Mouse (Mus musculus) MEL (cell line): ENCODE measurements around the gene Zfp457. TPM values are rescaled to one million over a fixed set of nuclear protein-coding genes. Genes with fewer than 3 reads are reported as not detected.

Source experiments
- DNase-seq: peaks from one replicate; pipeline ENCODE4 v3.0.0; 2011; ENCODE audit warnings: low read depth, low spot score
- H3K27ac ChIP-seq: 2 replicates; pipeline ENCODE4 v1.5.1; 2012; ENCODE audit warnings: low read depth, mild to moderate bottlenecking, control low read depth, low read length, moderate library complexity; ENCODE audit not compliant: control insufficient read depth
- H3K27me3 ChIP-seq, 2 experiments: fragments of 150-350 bp in 1 of 2; sonication (generic) in 1 of 2; 2 replicates each; pipeline ENCODE4 v1.6.1; 2012; ENCODE audit warnings: low read length in 2 of 2, mild to moderate bottlenecking in 2 of 2, improper control_type of control experiment in 1 of 2, moderate library complexity in 1 of 2; ENCODE audit not compliant: insufficient read depth in 2 of 2, control insufficient read depth in 1 of 2
- H3K36me3 ChIP-seq, 2 experiments: 2 replicates each; pipeline ENCODE4 v1.6.1; 2012 to 2014; ENCODE audit warnings: low read length in 2 of 2, improper control_type of control experiment in 1 of 2, inconsistent platforms in 1 of 2, mild to moderate bottlenecking in 1 of 2; ENCODE audit not compliant: insufficient read depth in 2 of 2, control insufficient read depth in 1 of 2
- H3K4me1 ChIP-seq, 2 experiments: fragments of 150-350 bp in 1 of 2; sonication (generic) in 1 of 2; 2 replicates each; pipeline ENCODE4 v1.6.1; 2012; ENCODE audit warnings: low read length in 2 of 2, improper control_type of control experiment in 1 of 2, mild to moderate bottlenecking in 1 of 2; ENCODE audit not compliant: insufficient read depth in 2 of 2, control insufficient read depth in 1 of 2
- H3K4me3 ChIP-seq, 2 experiments: fragments of 150-350 bp in 1 of 2; sonication (generic) in 1 of 2; 2 replicates each; pipeline ENCODE4 v1.5.1; 2012; ENCODE audit warnings: low read depth in 2 of 2, low read length in 2 of 2, mild to moderate bottlenecking in 2 of 2, moderate library complexity in 2 of 2, control low read depth in 1 of 2, improper control_type of control experiment in 1 of 2; ENCODE audit not compliant: control insufficient read depth in 1 of 2, insufficient read depth in 1 of 2
- H3K79me2 ChIP-seq: 2 replicates; pipeline ENCODE4 v1.6.1; 2012; ENCODE audit warnings: mild to moderate bottlenecking, low read length, moderate library complexity; ENCODE audit not compliant: control insufficient read depth, poor library complexity, insufficient read depth
- H3K9ac ChIP-seq: 2 replicates; pipeline ENCODE4 v1.6.1; 2012; ENCODE audit warnings: low read depth, mild to moderate bottlenecking, control low read depth, low read length, moderate library complexity; ENCODE audit not compliant: control insufficient read depth, poor library complexity, severe bottlenecking
- H3K9me3 ChIP-seq: fragments of 150-350 bp; sonication (generic); replicated peaks from 2 replicates; pipeline ENCODE4 v1.6.1; 2012; ENCODE audit warnings: mild to moderate bottlenecking, low read length, improper control_type of control experiment, moderate library complexity; ENCODE audit not compliant: insufficient read depth
- BHLHE40 ChIP-seq: IDR thresholded peaks from 2 replicates; pipeline ENCODE4 v1.6.1; 2012; ENCODE audit warnings: low read depth, mild to moderate bottlenecking, inconsistent platforms, low read length, improper control_type of control experiment, borderline replicate concordance
- CTCF ChIP-seq, 3 experiments: IDR thresholded peaks in 2 of 3; conservative IDR thresholded peaks in 1 of 3; 2 replicates each; pipeline ENCODE4 v1.5.1; 2011 to 2012; ENCODE audit warnings: low read length in 3 of 3, low read depth in 2 of 3, mild to moderate bottlenecking in 2 of 3, improper control_type of control experiment in 1 of 3, inconsistent platforms in 1 of 3, mixed read lengths in 1 of 3, moderate library complexity in 1 of 3; ENCODE audit not compliant: control insufficient read depth in 1 of 3, insufficient read depth in 1 of 3, poor library complexity in 1 of 3, severe bottlenecking in 1 of 3
- ELF1 ChIP-seq: IDR thresholded peaks from 2 replicates; pipeline ENCODE4 v1.6.1; 2014; ENCODE audit warnings: low read depth, mild to moderate bottlenecking, inconsistent platforms, low read length, improper control_type of control experiment, moderate library complexity
- ETS1 ChIP-seq: IDR thresholded peaks from 2 replicates; pipeline ENCODE4 v1.6.1; 2012; ENCODE audit warnings: low read depth, mild to moderate bottlenecking, inconsistent platforms, low read length, improper control_type of control experiment, moderate library complexity
- GATA1 ChIP-seq: IDR thresholded peaks from 2 replicates; pipeline ENCODE4 v1.6.1; 2011; ENCODE audit warnings: low read depth, low read length, improper control_type of control experiment
- HCFC1 ChIP-seq: IDR thresholded peaks from 2 replicates; pipeline ENCODE4 v1.6.1; 2012; ENCODE audit warnings: low read depth, mild to moderate bottlenecking, inconsistent platforms, low read length, improper control_type of control experiment, moderate library complexity
- JUND ChIP-seq: IDR thresholded peaks from 2 replicates; pipeline ENCODE4 v1.6.1; 2011; ENCODE audit warnings: low read depth, mild to moderate bottlenecking, improper control_type of control experiment, low read length
- KAT2A ChIP-seq: conservative IDR thresholded peaks from 2 replicates; pipeline ENCODE4 v1.6.1; 2012; ENCODE audit warnings: low read depth, low read length, improper control_type of control experiment, inconsistent platforms
- MAFK ChIP-seq: IDR thresholded peaks from 2 replicates; pipeline ENCODE4 v1.6.1; 2011; ENCODE audit warnings: low read depth, mild to moderate bottlenecking, low read length, improper control_type of control experiment, borderline replicate concordance
- MEF2A ChIP-seq: IDR thresholded peaks from 2 replicates; pipeline ENCODE4 v1.6.1; 2014; ENCODE audit warnings: low read depth, mild to moderate bottlenecking, inconsistent platforms, low read length, improper control_type of control experiment; ENCODE audit not compliant: poor library complexity, insufficient replicate concordance, severe bottlenecking; ENCODE audit errors: extremely low read depth
- MYB ChIP-seq: IDR thresholded peaks from 2 replicates; pipeline ENCODE4 v1.6.1; 2011; ENCODE audit warnings: mild to moderate bottlenecking, low read depth, low read length, improper control_type of control experiment
- MYC ChIP-seq: IDR thresholded peaks from 2 replicates; pipeline ENCODE4 v1.6.1; 2011; ENCODE audit warnings: low read depth, mild to moderate bottlenecking, low read length, improper control_type of control experiment, moderate library complexity
- NELFE ChIP-seq: IDR thresholded peaks from 2 replicates; pipeline ENCODE4 v1.6.1; 2011; ENCODE audit warnings: low read depth, low read length, improper control_type of control experiment
- NRF1 ChIP-seq: IDR thresholded peaks from 2 replicates; pipeline ENCODE4 v1.6.1; 2014; ENCODE audit warnings: low read depth, mild to moderate bottlenecking, inconsistent platforms, low read length, improper control_type of control experiment, moderate library complexity; ENCODE audit not compliant: poor library complexity, insufficient read depth, severe bottlenecking
- RAD21 ChIP-seq: IDR thresholded peaks from 2 replicates; pipeline ENCODE4 v1.6.1; 2011; ENCODE audit warnings: mild to moderate bottlenecking, low read depth, low read length, improper control_type of control experiment
- RCOR1 ChIP-seq: IDR thresholded peaks from 2 replicates; pipeline ENCODE4 v1.6.1; 2012; ENCODE audit warnings: low read depth, mild to moderate bottlenecking, inconsistent platforms, low read length, improper control_type of control experiment
- SMC3 ChIP-seq: IDR thresholded peaks from 2 replicates; pipeline ENCODE4 v1.6.1; 2011; ENCODE audit warnings: low read depth, low read length, improper control_type of control experiment
- TBP ChIP-seq: IDR thresholded peaks from 2 replicates; pipeline ENCODE4 v1.8.0; 2011; ENCODE audit warnings: low read depth, low read length, improper control_type of control experiment
- UBTF ChIP-seq: IDR thresholded peaks from 2 replicates; pipeline ENCODE4 v1.6.1; 2012; ENCODE audit warnings: low read depth, mild to moderate bottlenecking, inconsistent platforms, low read length, improper control_type of control experiment, moderate library complexity, borderline replicate concordance; ENCODE audit not compliant: insufficient read depth
- USF2 ChIP-seq, 2 experiments: IDR thresholded peaks; 2 replicates each; pipeline ENCODE4 v1.6.1; 2011 to 2012; ENCODE audit warnings: improper control_type of control experiment in 2 of 2, low read length in 2 of 2, borderline replicate concordance in 1 of 2, inconsistent platforms in 1 of 2, low read depth in 1 of 2, mild to moderate bottlenecking in 1 of 2; ENCODE audit not compliant: insufficient read depth in 1 of 2
- polyA plus RNA-seq, 2 experiments: library from polyadenylated mRNA; stranded (reverse) in 1 of 2; unstranded in 1 of 2; fragments of >175 nt in 1 of 2; fragments of >200 nt in 1 of 2; gene quantifications; 2 replicates each; pipeline versions ENCODE4 v1.2.1 to v1.2.4; 2012; ENCODE audit warnings: low replicate concordance in 2 of 2, low read depth in 1 of 2; ENCODE audit not compliant: insufficient read length in 2 of 2, insufficient read depth in 1 of 2, missing spikeins in 1 of 2
- total RNA-seq: library from RNA; depleted of rRNA; stranded (reverse); fragments of 300-350 nt; gene quantifications from 2 replicates; pipeline ENCODE4 v1.2.3, GENCODE M21; 2012

Gene Zfp457
- total and polyA plus RNA-seq, 3 experiments = 1.4 to 1.7 TPM; not detected in 1

DNA sequence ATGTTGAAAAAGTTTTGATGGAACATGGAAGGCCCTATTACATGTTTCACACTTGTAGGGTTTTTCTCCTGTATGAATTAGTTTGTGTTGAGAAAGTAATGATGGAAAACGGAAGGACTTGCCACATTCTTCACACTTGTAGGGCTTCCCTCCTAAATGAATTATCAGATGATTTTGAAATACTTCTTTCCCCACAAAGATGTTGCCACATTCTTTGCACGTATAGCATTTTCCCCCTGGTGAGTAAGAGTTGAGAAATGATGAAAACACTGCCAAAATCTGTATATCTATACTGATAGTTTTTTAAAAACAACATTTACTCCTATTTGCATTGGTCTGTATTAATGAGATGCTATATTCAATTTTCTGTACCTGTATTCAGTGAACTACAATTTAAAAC is 37.1 kb upstream of the Zfp457 start:
- no peaks in the 10 kb centered on the region for H3K4me1 ChIP-seq
- peaks cover 0 to 6% of the 10 kb centered on the region in 2 experiments; a peak in 2 of 4 replicates for H3K36me3 ChIP-seq
- H3K27me3 ChIP-seq = no peaks in the 10 kb centered on the region
- no peaks in the 10 kb centered on the region for H3K9me3 ChIP-seq
- TF ChIP-seq ELF1 (no peak), CTCF (IDR thresholded peaks at IDR 0.05 in 2 of 3, conservative IDR thresholded peaks at IDR 0.05 in 1 of 3; ENCODE audit: control insufficient read depth in 1 of 3, insufficient read depth in 1 of 3, low read depth in 2 of 3, low read length in 3 of 3, poor library complexity in 1 of 3, severe bottlenecking in 1 of 3) (no peak), MAFK (no peak)
- H3K27ac ChIP-seq = no peak overlapping the region
- H3K4me3 ChIP-seq = no peak overlapping the region
- DNase-seq = no peak
- H3K79me2 ChIP-seq = no peaks in the 10 kb centered on the region
- H3K9ac ChIP-seq = no peak overlapping the region

DNA sequence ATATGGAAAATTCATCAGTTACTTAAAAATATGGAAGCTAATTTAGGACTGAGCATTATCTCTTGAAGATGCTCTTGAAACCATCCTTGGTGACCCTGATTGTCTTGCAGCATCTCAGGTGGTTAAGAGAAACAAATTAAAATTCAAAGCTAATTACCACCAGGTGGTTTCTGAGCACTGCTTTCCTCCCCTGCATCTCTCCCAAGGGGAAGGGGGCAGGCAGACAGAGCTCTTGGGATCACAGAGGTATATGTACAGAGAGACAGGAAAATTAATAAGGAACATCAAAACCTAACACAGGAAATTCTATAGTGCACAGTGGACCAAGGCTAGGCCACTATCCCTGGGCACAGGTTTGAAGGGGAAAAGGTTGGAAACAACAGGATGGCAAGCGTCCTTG is 26.6 kb upstream of the Zfp457 start:
- no peaks in the 10 kb centered on the region for H3K4me1 ChIP-seq
- 0 out of 4 replicates have a peak, but pooled peaks cover 0 to 2% of the 10 kb centered on the region in 2 experiments for H3K36me3 ChIP-seq
- H3K4me3 ChIP-seq = peak overlapping the region; percentile 59 to 67; a peak in 3 of 4 replicates
- no peak for DNase-seq
- no peaks in the 10 kb centered on the region for H3K9me3 ChIP-seq
- no peaks in the 10 kb centered on the region for H3K27me3 ChIP-seq
- H3K27ac ChIP-seq = no peak overlapping the region
- no peaks in the 10 kb centered on the region for H3K79me2 ChIP-seq
- TF ChIP-seq ELF1 (no peak), HCFC1 (no peak), RCOR1 (no peak), JUND (no peak), RAD21 (no peak), BHLHE40 (no peak), KAT2A (no peak), USF2 (IDR thresholded peaks at IDR 0.05; ENCODE audit: borderline replicate concordance in 1 of 2, insufficient read depth in 1 of 2, low read depth in 1 of 2, low read length in 2 of 2) (no peak), SMC3 (no peak), NRF1 (no peak), GATA1 (no peak), MEF2A (no peak), ETS1 (no peak), TBP (no peak), UBTF (no peak), NELFE (no peak), MYC (no peak), CTCF (IDR thresholded peaks at IDR 0.05 in 2 of 3, conservative IDR thresholded peaks at IDR 0.05 in 1 of 3; ENCODE audit: control insufficient read depth in 1 of 3, insufficient read depth in 1 of 3, low read depth in 2 of 3, low read length in 3 of 3, poor library complexity in 1 of 3, severe bottlenecking in 1 of 3) (no peak), MYB (no peak)
- no peak overlapping the region for H3K9ac ChIP-seq
